In the genomic region with DNA sequence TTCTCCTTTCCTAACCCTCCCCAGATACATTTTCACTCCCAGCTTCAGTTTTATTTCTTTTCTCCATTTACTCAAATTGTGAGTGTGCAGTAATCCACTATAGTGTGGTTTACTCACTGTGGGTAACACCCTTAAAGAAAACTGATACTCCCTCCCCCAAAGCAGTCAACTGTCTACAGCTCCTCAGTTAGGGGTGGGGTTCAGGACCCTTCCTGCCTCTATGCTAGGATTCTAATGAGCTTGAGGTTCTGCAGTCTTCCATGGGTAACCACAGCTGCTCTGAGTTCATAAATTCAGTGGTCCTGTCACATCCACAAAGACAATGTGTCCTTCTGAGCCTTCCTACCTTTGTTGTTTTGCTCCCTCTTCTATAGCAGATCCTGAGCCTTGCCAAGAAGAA, we compare ENCODE assay signal across 25 mouse cellular contexts.
"Had no signal": no experiment of that assay in that cellular context is flagged by ENCODE, and none has a peak within 500 bp of the region (broad histone marks: within the 10 kb centered on the region; RNA-seq: fewer than 3 reads in every experiment).

No protein-coding gene starts in this region.

- H3K36me3 ChIP-seq: heart, embryonic 10.5 days; heart, embryonic 12.5 days; hindbrain, embryonic 10.5 days; hindbrain, embryonic 12.5 days; intestine, embryonic 15.5 days; liver, embryonic 13.5 days; liver, embryonic 15.5 days had no signal

- DNase-seq: gastrocnemius, adult 2 months; gastrocnemius, postnatal 10 days; gastrocnemius, postnatal 25 days; heart, adult 18-20 months; heart, postnatal 10 days; heart, postnatal 4 days; kidney, adult 18-20 months; kidney, postnatal 10 days; kidney, postnatal 4 days; liver; liver, embryonic 13.5 days; liver, postnatal 0 days had no signal

- H3K4me1 ChIP-seq: heart, embryonic 10.5 days; heart, embryonic 12.5 days; hindbrain, embryonic 10.5 days; hindbrain, embryonic 12.5 days; intestine, embryonic 15.5 days; liver, embryonic 13.5 days; liver, embryonic 15.5 days had no signal

- H3K4me2 ChIP-seq: heart, embryonic 12.5 days; hindbrain, embryonic 12.5 days; hindbrain, embryonic 14.5 days; intestine, embryonic 15.5 days; liver, embryonic 11.5 days; liver, embryonic 13.5 days; liver, embryonic 15.5 days had no signal

- H3K4me3 ChIP-seq: gastrocnemius, adult 2 months; heart, embryonic 10.5 days; heart, embryonic 12.5 days; hindbrain, embryonic 10.5 days; hindbrain, embryonic 12.5 days; intestine, embryonic 15.5 days; layer of hippocampus, adult 2 months; left cerebral cortex, adult 2 months; liver, embryonic 13.5 days; liver, embryonic 15.5 days had no signal

- H3K9ac ChIP-seq: heart, embryonic 12.5 days; hindbrain, embryonic 12.5 days; hindbrain, embryonic 14.5 days; intestine, embryonic 15.5 days; liver, embryonic 13.5 days; liver, embryonic 15.5 days; liver, postnatal 0 days had no signal

- H3K9me3 ChIP-seq: heart, embryonic 10.5 days; heart, embryonic 12.5 days; hindbrain, embryonic 10.5 days; hindbrain, embryonic 12.5 days; intestine, embryonic 15.5 days; liver, embryonic 13.5 days; liver, embryonic 15.5 days had no signal

- H3K27me3 ChIP-seq: heart, embryonic 12.5 days; hindbrain, embryonic 12.5 days; intestine, embryonic 15.5 days; liver, embryonic 13.5 days; liver, embryonic 15.5 days had no signal

- ATAC-seq: hindbrain, embryonic 16.5 days; inflammation-experienced regulatory T-cells, adult 6 months; intestine, embryonic 15.5 days; intestine, postnatal 0 days; liver, postnatal 0 days had no signal

- H3K27ac ChIP-seq: gastrocnemius, adult 2 months; heart, embryonic 10.5 days; hindbrain, embryonic 10.5 days; hindbrain, embryonic 12.5 days; hindbrain, embryonic 14.5 days; intestine, embryonic 15.5 days; layer of hippocampus, adult 2 months; left cerebral cortex, adult 2 months; liver, embryonic 13.5 days; liver, embryonic 15.5 days had no signal
